Mouse (Mus musculus) ES-Bruce4 (cell line): ENCODE data around the gene Il1rap. TPM values are rescaled to one million over a fixed set of nuclear protein-coding genes. Genes with fewer than 3 reads are reported as not detected.

Experiments used
- H3K27ac ChIP-seq: 2 replicates; pipeline ENCODE4 v1.5.1; 2012; ENCODE audit warnings: low read length, inconsistent platforms; ENCODE audit not compliant: insufficient read depth
- H3K27me3 ChIP-seq: 2 replicates; pipeline ENCODE4 v1.6.1; 2012; ENCODE audit warnings: mild to moderate bottlenecking, low read length, inconsistent platforms; ENCODE audit not compliant: control insufficient read depth, poor library complexity, insufficient read depth, severe bottlenecking
- H3K36me3 ChIP-seq: 2 replicates; pipeline ENCODE4 v1.6.1; 2012; ENCODE audit warnings: inconsistent platforms, mild to moderate bottlenecking, low read length, moderate library complexity; ENCODE audit not compliant: control insufficient read depth, poor library complexity, insufficient read depth, severe bottlenecking
- H3K4me1 ChIP-seq: one replicate; pipeline ENCODE4 v1.8.1; 2011; ENCODE audit warnings: low read length; ENCODE audit not compliant: control insufficient read depth, insufficient read depth
- H3K4me3 ChIP-seq: 2 replicates; pipeline ENCODE4 v1.5.1; 2011; ENCODE audit warnings: low read depth, mild to moderate bottlenecking, low read length
- H3K9ac ChIP-seq: 2 replicates; pipeline ENCODE4 v1.6.1; 2012; ENCODE audit warnings: low read depth, mild to moderate bottlenecking, inconsistent platforms; ENCODE audit not compliant: poor library complexity, severe bottlenecking
- H3K9me3 ChIP-seq: replicated peaks from 2 replicates; pipeline ENCODE4 v1.6.1; 2012; ENCODE audit warnings: mild to moderate bottlenecking, low read length, inconsistent platforms; ENCODE audit not compliant: control insufficient read depth, poor library complexity, insufficient read depth, severe bottlenecking
- CTCF ChIP-seq: IDR thresholded peaks from one replicate; pipeline ENCODE4 v1.8.1; 2011; ENCODE audit warnings: low read depth, low read length
- EP300 ChIP-seq: IDR thresholded peaks from 2 replicates; pipeline ENCODE4 v1.6.1; 2011; ENCODE audit warnings: low read depth, low read length; ENCODE audit not compliant: insufficient read depth
- POLR2A ChIP-seq: IDR thresholded peaks from one replicate; pipeline ENCODE4 v1.8.1; 2011; ENCODE audit warnings: low read length; ENCODE audit not compliant: insufficient read depth
- polyA plus RNA-seq: library from polyadenylated mRNA; stranded (reverse); fragments of >200 nt; gene quantifications from 2 replicates; pipeline ENCODE4 v1.2.4, GENCODE M21; 2011; ENCODE audit warnings: low read depth; ENCODE audit not compliant: missing spikeins, insufficient read depth, insufficient read length

Gene Il1rap
- polyA plus RNA-seq, 1 experiment: 1.3 TPM

DNA sequence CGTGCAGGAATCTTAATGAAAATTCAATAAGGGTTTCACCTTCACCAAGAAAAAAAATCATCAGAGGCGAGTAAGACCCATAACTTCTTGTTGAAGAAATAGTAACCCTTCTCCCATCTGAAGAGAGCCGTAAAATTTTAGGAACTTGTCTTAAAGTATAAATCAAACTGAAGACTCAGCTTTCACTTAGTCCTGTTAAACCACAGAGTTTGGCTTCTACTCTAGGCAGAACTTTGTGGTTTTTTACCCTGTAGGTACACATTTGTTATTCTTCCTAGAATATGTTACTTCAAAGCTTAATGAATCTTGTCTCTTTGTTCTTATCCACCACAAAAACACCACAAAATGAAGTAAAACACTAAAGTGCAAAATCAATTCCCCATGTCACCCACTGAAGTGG is 29.3 kb upstream of the Il1rap start:
- H3K27me3 ChIP-seq: no peaks in the 10 kb centered on the region; the same call in 1 of the 2 replicates
- no peak overlapping the region for H3K9ac ChIP-seq
- H3K36me3 ChIP-seq: no peaks in the 10 kb centered on the region
- no peak overlapping the region for H3K27ac ChIP-seq
- H3K9me3 ChIP-seq: no peaks in the 10 kb centered on the region
- H3K4me3 ChIP-seq: no peak overlapping the region
- no peaks in the 10 kb centered on the region for H3K4me1 ChIP-seq
- TF ChIP-seq CTCF (no peak), POLR2A (no peak), EP300 (no peak)

DNA sequence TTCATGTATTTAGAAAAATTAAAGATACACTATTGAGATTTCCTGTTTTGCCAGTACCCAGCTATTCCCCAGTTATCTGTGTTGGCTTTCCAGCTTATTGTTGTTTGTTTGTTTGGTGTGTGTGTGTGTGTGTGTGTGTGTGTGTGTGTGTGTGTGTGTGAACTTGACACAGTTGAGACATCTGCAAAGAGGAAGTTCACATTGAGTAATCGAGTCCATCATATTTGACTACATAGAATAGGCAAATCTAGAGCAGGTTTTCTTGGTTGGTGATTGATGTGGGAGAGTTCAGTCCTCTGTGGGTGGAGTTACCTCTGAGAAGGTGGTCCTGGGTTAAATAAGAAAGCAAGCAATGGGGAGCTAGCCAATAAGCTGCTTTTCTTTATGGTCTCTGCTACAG is 22.7 kb upstream of the Il1rap start:
- TF ChIP-seq CTCF: no peak
- no peak for TF ChIP-seq POLR2A
- TF ChIP-seq EP300: no peak
- no peak overlapping the region for H3K27ac ChIP-seq
- no peak overlapping the region for H3K4me3 ChIP-seq
- no peaks in the 10 kb centered on the region for H3K27me3 ChIP-seq
- no peaks in the 10 kb centered on the region for H3K4me1 ChIP-seq
- H3K9me3 ChIP-seq: no peaks in the 10 kb centered on the region
- H3K36me3 ChIP-seq: no peaks in the 10 kb centered on the region
- H3K9ac ChIP-seq: no peak overlapping the region

DNA sequence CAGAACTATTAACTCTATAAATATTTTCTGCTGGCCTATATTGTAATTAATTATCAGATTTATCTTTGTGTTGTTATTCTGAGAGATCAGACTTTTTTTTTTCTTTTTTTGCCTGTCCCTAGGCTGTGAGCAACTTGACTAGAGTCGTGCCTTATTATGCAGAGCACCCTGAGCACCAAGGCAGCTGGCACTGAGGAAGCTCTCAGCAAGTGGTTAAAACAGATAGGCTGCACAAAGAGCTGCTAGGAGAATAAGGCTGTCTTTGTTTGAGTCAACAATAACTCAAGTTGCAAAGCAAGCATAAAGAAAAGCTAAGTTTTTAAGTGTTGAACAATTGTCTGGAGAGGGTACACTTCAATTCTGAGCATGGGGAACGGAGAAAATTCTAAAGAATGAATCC is 19.8 kb upstream of the Il1rap start:
- Histone ChIP-seq H3K36me3 (no peaks in the 10 kb centered on the region), H3K9ac (no peak overlapping the region), H3K4me3 (no peak overlapping the region), H3K27ac (no peak overlapping the region), H3K27me3 (no peaks in the 10 kb centered on the region), H3K4me1 (no peaks in the 10 kb centered on the region), H3K9me3 (no peaks in the 10 kb centered on the region)
- no peak for TF ChIP-seq POLR2A
- no peak for TF ChIP-seq CTCF
- no peak for TF ChIP-seq EP300

DNA sequence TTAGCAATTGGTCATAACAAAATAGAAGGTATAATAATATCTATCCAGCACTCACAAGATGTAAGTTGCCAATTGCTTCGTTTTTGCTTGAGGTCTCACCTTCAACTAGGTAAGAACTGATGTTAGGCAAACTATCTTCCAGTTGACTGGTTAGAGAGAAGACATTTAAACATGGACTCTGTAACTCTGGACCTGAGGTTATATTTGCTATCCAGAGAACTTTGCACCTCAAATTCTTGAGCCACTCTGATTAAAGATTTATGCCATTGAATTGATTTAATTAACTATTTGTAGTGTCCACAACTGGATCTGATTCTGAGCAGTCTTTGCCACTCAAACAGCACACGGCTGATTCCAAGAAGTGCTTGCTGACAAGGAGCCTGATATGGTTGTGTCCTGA is 18.7 kb upstream of the Il1rap start:
- H3K9ac ChIP-seq: no peak overlapping the region
- H3K36me3 ChIP-seq: no peaks in the 10 kb centered on the region
- TF ChIP-seq EP300: no peak
- no peak for TF ChIP-seq CTCF
- no peak for TF ChIP-seq POLR2A

DNA sequence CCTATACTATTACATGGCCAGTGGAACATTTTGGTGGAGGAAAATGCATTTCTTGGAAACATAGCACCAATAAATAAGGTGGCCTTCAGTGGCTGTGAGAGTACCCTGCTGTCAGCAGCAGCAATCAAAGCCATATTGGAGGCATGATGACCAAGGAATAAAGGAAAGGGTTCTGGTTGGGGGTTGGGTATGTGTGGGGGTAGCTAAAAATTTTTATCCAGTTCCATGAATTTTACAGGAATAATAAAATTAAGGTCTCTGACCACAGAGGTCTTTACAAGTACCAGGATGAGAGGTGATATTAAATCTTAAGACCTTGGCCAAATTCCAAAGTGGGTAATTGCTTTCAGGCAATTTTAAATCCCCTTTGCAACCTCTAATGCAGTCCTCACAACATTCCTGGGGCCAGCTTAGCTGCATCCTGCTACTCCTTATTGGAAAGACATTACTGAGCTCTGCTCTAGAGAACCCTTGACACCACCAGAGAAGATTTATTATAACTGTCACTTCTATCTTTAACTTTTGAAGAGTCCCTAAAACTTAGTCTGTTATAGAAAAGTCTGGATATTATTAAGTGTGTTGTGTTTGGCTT is 12.0 kb upstream of the Il1rap start:
- Histone ChIP-seq H3K27me3 (no peaks in the 10 kb centered on the region), H3K4me1 (no peaks in the 10 kb centered on the region), H3K9ac (no peak overlapping the region), H3K4me3 (no peak overlapping the region), H3K27ac (no peak overlapping the region), H3K36me3 (no peaks in the 10 kb centered on the region), H3K9me3 (no peaks in the 10 kb centered on the region)
- TF ChIP-seq EP300: no peak
- TF ChIP-seq POLR2A: no peak
- TF ChIP-seq CTCF: no peak

More for the DNA sequence above, 18.7 kb upstream of the Il1rap start:
- Histone ChIP-seq H3K9me3 (no peaks in the 10 kb centered on the region), H3K27me3 (no peaks in the 10 kb centered on the region), H3K27ac (no peak overlapping the region), H3K4me1 (no peaks in the 10 kb centered on the region), H3K4me3 (no peak overlapping the region)

DNA sequence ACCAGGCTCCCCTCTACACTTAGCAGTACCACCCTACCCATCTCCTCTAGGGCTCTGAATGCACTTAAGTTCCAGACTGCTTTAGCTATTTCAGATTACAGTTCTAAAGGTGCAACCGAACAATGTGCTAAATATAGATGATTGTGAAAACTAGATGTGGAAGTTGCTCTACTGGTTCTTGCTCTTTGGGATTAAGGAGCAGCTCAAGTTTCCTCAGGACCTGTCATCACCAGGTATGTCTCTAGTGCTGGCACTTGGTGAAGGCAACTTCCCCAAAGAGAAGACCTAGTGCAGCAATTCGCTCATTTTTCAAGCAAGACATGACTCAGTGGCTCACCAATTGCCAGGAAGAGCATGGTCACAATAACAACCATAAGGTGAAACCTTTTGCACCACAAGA is 9.7 kb upstream of the Il1rap start:
- no peaks in the 10 kb centered on the region for H3K36me3 ChIP-seq
- TF ChIP-seq CTCF: no peak
- no peak for TF ChIP-seq POLR2A
- TF ChIP-seq EP300: no peak

More for the DNA sequence above, 9.7 kb upstream of the Il1rap start:
- no peak overlapping the region for H3K4me3 ChIP-seq
- H3K9me3 ChIP-seq: no peaks in the 10 kb centered on the region
- H3K9ac ChIP-seq: no peak overlapping the region
- no peaks in the 10 kb centered on the region for H3K4me1 ChIP-seq
- no peaks in the 10 kb centered on the region for H3K27me3 ChIP-seq
- H3K27ac ChIP-seq: no peak overlapping the region
